Mouse (Mus musculus) liver, postnatal 0 days (tissue): ENCODE results near the gene Gm19935.

Experiments used
- CTCF ChIP-seq: sonication (generic); IDR thresholded peaks from 2 replicates; pipeline ENCODE4 v1.5.1; 2016; ENCODE audit warnings: antibody characterized with exemption, low read depth
- EP300 ChIP-seq: IDR thresholded peaks from 2 replicates; pipeline ENCODE4 v1.6.1; 2016; ENCODE audit warnings: antibody characterized with exemption, low read depth, mild to moderate bottlenecking

GRCm38 (mm10) chr8:90828987-90829740 lies 12.0 kb upstream of the Gm19935 start:
- TF ChIP-seq CTCF (no peak), EP300 (no peak)
